In the genomic region with DNA sequence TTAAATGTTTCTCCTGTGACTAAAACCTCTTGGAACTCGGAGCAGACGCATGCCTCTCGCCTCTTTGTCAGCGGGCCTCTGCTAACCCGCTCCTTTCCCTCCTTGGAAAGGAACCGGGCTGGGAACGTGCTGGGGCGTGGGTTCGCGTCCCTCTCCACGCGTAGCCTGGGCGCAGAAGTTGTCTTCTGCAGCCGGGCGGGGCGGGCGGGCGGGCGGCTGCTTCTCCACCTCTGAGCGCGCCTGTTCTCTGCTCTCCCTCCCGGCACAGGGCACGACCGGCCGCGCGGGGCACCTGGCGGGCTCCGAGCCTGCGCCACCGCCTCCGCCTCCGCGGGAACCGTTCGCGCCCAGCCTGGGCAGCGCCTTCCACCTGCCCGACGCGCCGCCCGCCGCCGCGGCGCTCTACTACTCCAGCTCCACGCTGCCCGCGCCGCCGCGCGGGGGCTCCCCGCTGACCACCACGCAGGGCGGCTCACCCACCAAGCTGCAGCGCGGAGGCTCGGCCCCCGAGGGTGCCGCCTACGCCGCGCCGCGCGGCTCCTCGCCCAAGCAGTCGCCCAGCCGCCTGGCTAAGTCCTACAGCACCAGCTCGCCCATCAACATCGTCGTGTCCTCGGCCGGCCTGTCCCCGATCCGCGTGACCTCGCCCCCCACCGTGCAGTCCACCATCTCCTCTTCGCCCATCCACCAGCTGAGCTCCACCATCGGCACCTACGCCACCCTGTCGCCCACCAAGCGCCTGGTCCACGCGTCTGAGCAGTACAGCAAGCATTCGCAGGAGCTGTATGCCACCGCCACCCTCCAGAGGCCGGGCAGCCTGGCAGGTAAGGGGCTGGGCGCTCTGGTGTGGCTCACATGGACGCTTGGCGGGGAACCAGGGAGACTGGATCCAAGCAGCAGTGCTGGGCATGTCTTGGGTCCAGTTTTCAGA, we compare ENCODE assay signal across 8 mouse cellular contexts.
DNase-seq lines count a peak whose midpoint lies in the region; ATAC-seq and TF ChIP-seq lines count a peak whose summit lies in the region.

No protein-coding gene starts in this region.

- no peak for TF ChIP-seq CTCF in testis, adult 2 months (IDR thresholded peaks at IDR 0.05; ENCODE audit: control insufficient read depth, insufficient read depth, insufficient replicate concordance, low read depth, low read length)

- no peaks in the 10 kb centered on the region for H3K9me3 ChIP-seq in heart, embryonic 16.5 days (replicated peaks; ENCODE audit: control insufficient read depth, low read length)
- H3K9me3 ChIP-seq in limb, embryonic 11.5 days (ENCODE audit: control insufficient read depth, low read length) = no peaks in the 10 kb centered on the region
- H3K9me3 ChIP-seq in midbrain, embryonic 12.5 days = no peaks in the 10 kb centered on the region

- peak overlapping the region; percentile 61 for H3K4me3 ChIP-seq in heart, embryonic 16.5 days (ENCODE audit: low read length)
- H3K4me3 ChIP-seq in limb, embryonic 11.5 days (ENCODE audit: low read depth, low read length) = peak overlapping the region; percentile 44
- H3K4me3 ChIP-seq in midbrain, embryonic 12.5 days = peak overlapping the region; percentile 60
- peak overlapping the region; percentile 46 for H3K4me3 ChIP-seq in testis, adult 2 months (ENCODE audit: control insufficient read depth, low read depth, low read length)

- no peak; the same call in 1 of the 2 replicates for TF ChIP-seq POLR2A in testis, adult 2 months (IDR thresholded peaks at IDR 0.05; ENCODE audit: control insufficient read depth, low read depth, low read length)

- no peaks in the 10 kb centered on the region for H3K36me3 ChIP-seq in heart, embryonic 16.5 days (ENCODE audit: control insufficient read depth, insufficient read depth)
- no peaks in the 10 kb centered on the region for H3K36me3 ChIP-seq in limb, embryonic 11.5 days (ENCODE audit: control insufficient read depth, insufficient read depth, low read length)
- no peaks in the 10 kb centered on the region for H3K36me3 ChIP-seq in midbrain, embryonic 12.5 days
- no peaks in the 10 kb centered on the region for H3K36me3 ChIP-seq in testis, adult 2 months (ENCODE audit: control insufficient read depth, insufficient read depth, low read length)

- peak; percentile 28 for ATAC-seq in heart, embryonic 16.5 days (replicated peaks; ENCODE audit: extremely low read depth, insufficient read depth, low FRiP score)
- ATAC-seq in limb, embryonic 11.5 days (ENCODE audit: insufficient number of reproducible peaks, low FRiP score, low TSS enrichment, low read depth) = no peak
- peak; percentile 61 for ATAC-seq in midbrain, embryonic 12.5 days (ENCODE audit: low FRiP score, low read depth)

- peak; percentile 18 for DNase-seq in thymus, postnatal 14 days
- DNase-seq in thymus, adult 18-20 months = no peak
- peak; percentile 59 to 67 for DNase-seq in cerebellum, postnatal 36 days
- DNase-seq in limb, embryonic 11.5 days (ENCODE audit: low spot score) = peak; percentile 42
- DNase-seq in spleen, postnatal 4 days (ENCODE audit: low spot score in 2 of 2) = no peak

- H3K9ac ChIP-seq in heart, embryonic 16.5 days (ENCODE audit: low read length) = peak overlapping the region; percentile 55
- H3K9ac ChIP-seq in limb, embryonic 11.5 days (ENCODE audit: low read length) = 0 out of 2 replicates have a peak overlapping the region, but pooled peaks have one; percentile 38
- H3K9ac ChIP-seq in midbrain, embryonic 12.5 days (replicated peaks) = peak overlapping the region; percentile 62

- H3K4me2 ChIP-seq in heart, embryonic 16.5 days (ENCODE audit: low read depth, low read length) = peak overlapping the region; percentile 92
- H3K4me2 ChIP-seq in limb, embryonic 11.5 days (ENCODE audit: low read depth, severe bottlenecking) = peak overlapping the region; percentile 93
- peak overlapping the region; percentile 99 for H3K4me2 ChIP-seq in midbrain, embryonic 12.5 days (replicated peaks)

- H3K27ac ChIP-seq in heart, embryonic 16.5 days (ENCODE audit: low read length) = no peak overlapping the region
- H3K27ac ChIP-seq in limb, embryonic 11.5 days (replicated peaks; ENCODE audit: low read depth, low read length) = no peak overlapping the region
- H3K27ac ChIP-seq in midbrain, embryonic 12.5 days (replicated peaks) = no peak overlapping the region
- no peak overlapping the region for H3K27ac ChIP-seq in testis, adult 2 months (ENCODE audit: control insufficient read depth, insufficient read depth, low read depth, low read length)

- H3K27me3 ChIP-seq in heart, embryonic 16.5 days (ENCODE audit: control insufficient read depth, insufficient read depth, low read length) = peaks cover 25% of the 10 kb centered on the region
- peaks cover 20% of the 10 kb centered on the region for H3K27me3 ChIP-seq in limb, embryonic 11.5 days (ENCODE audit: control insufficient read depth, insufficient read depth, low read length)
- H3K27me3 ChIP-seq in midbrain, embryonic 12.5 days = peaks cover 36% of the 10 kb centered on the region
- no peaks in the 10 kb centered on the region for H3K27me3 ChIP-seq in testis, adult 2 months (ENCODE audit: control insufficient read depth, insufficient read depth, low read length)

- H3K4me1 ChIP-seq in heart, embryonic 16.5 days (ENCODE audit: control insufficient read depth, insufficient read depth, low read length) = 0 out of 2 replicates have a peak, but pooled peaks cover 2% of the 10 kb centered on the region
- H3K4me1 ChIP-seq in limb, embryonic 11.5 days (ENCODE audit: control insufficient read depth, insufficient read depth, low read length) = no peaks in the 10 kb centered on the region
- H3K4me1 ChIP-seq in midbrain, embryonic 12.5 days = peaks cover 17% of the 10 kb centered on the region; the same call in 1 of the 2 replicates
- peaks cover 3% of the 10 kb centered on the region; the same call in 1 of the 2 replicates for H3K4me1 ChIP-seq in testis, adult 2 months (ENCODE audit: control insufficient read depth, insufficient read depth, low read length)

- under 1% methylated on average over 92 of the region's 94 CpGs for WGBS in heart, embryonic 16.5 days
- 1% methylated on average over 84 of the region's 94 CpGs for WGBS in limb, embryonic 11.5 days
- 2% methylated on average over 94 of the region's 94 CpGs for whole genome bisulfite sequencing in midbrain, embryonic 12.5 days

Comparison
In these comparisons a context has a peak if more than half of its experiments do, and no peak if none do; other contexts are left out.
1. DNase-seq: peak in thymus, postnatal 14 days (single experiment), cerebellum, postnatal 36 days (2 of 2) and limb, embryonic 11.5 days (single experiment); none in thymus, adult 18-20 months (0 of 2) and spleen, postnatal 4 days (0 of 2).
2. Peak in every context shown above with its lines, with median percentiles within 50 percentile points of each other: H3K4me2 ChIP-seq, H3K4me3 ChIP-seq and H3K9ac ChIP-seq.